Mouse (Mus musculus) liver, embryonic 14.5 days (tissue): ENCODE results near the gene Polr3h. TPM values are rescaled to one million over a fixed set of nuclear protein-coding genes. Genes with fewer than 3 reads are reported as not detected.

ENCODE experiments used
- ATAC-seq: fragments of 200-750 bp; cut with Nextera tagmentation; 2 replicates; pipeline ENCODE4 v1.8.0; 2017; ENCODE audit warnings: moderate number of reproducible peaks, mild to moderate bottlenecking, moderate library complexity; ENCODE audit not compliant: insufficient read depth
- DNase-seq, 3 experiments: peaks; one replicate each; pipeline ENCODE4 v3.0.0-alpha.2; 2012 to 2013; ENCODE audit warnings: low read depth in 3 of 3, low spot score in 3 of 3
- H3K27ac ChIP-seq: fragments of 300-500 bp; sonication (generic); 2 replicates; pipeline ENCODE4 v1.5.1; 2014; ENCODE audit warnings: moderate library complexity, mild to moderate bottlenecking, control low read depth, inconsistent platforms
- H3K27me3 ChIP-seq: fragments of 300-500 bp; sonication (generic); 2 replicates; pipeline ENCODE4 v1.6.1; 2014; ENCODE audit warnings: mild to moderate bottlenecking, low read length, moderate library complexity; ENCODE audit not compliant: control insufficient read depth, insufficient read depth
- H3K36me3 ChIP-seq: fragments of 300-500 bp; sonication (generic); replicated peaks from 2 replicates; pipeline ENCODE4 v1.6.1; 2014; ENCODE audit warnings: low read depth; ENCODE audit not compliant: control insufficient read depth, insufficient read depth
- H3K4me1 ChIP-seq, 2 experiments: fragments of 200-500 bp in 1 of 2; fragments of 300-500 bp in 1 of 2; sonication (generic) in 1 of 2; replicated peaks; 2 replicates each; pipeline ENCODE4 v1.6.1; 2012 to 2014; ENCODE audit warnings: antibody characterized with exemption in 1 of 2, inconsistent platforms in 1 of 2, low read length in 1 of 2; ENCODE audit not compliant: control insufficient read depth in 2 of 2, insufficient read depth in 2 of 2
- H3K4me2 ChIP-seq: fragments of 300-500 bp; sonication (generic); 2 replicates; pipeline ENCODE4 v1.6.1; 2014; ENCODE audit warnings: low read depth, mild to moderate bottlenecking, control low read depth, moderate library complexity
- H3K4me3 ChIP-seq, 2 experiments: fragments of 200-500 bp in 1 of 2; fragments of 300-500 bp in 1 of 2; sonication (generic) in 1 of 2; 2 replicates each; pipeline ENCODE4 v1.5.1; 2012 to 2014; ENCODE audit warnings: low read depth in 2 of 2, low read length in 2 of 2, mild to moderate bottlenecking in 2 of 2, control low read depth in 1 of 2, inconsistent platforms in 1 of 2, moderate library complexity in 1 of 2; ENCODE audit not compliant: insufficient read depth in 1 of 2
- H3K9ac ChIP-seq: fragments of 300-500 bp; sonication (generic); replicated peaks from 2 replicates; pipeline ENCODE4 v1.6.1; 2014; ENCODE audit warnings: mild to moderate bottlenecking, control low read depth, moderate library complexity
- H3K9me3 ChIP-seq: fragments of 300-500 bp; sonication (generic); 2 replicates; pipeline ENCODE4 v1.6.1; 2016; ENCODE audit warnings: low read length, mixed read lengths; ENCODE audit not compliant: control insufficient read depth
- CTCF ChIP-seq: IDR thresholded peaks from 2 replicates; pipeline ENCODE4 v1.5.1; 2016; ENCODE audit warnings: antibody characterized with exemption, low read depth, control low read depth
- EP300 ChIP-seq: IDR thresholded peaks from 2 replicates; pipeline ENCODE4 v1.6.1; 2016; ENCODE audit warnings: antibody characterized with exemption, low read depth
- WGBS: fragments of 180-500 bp; shearing (Covaris S2); extraction: QIAGEN DNeasy Blood & Tissue Kit; methylation state at CpG from one replicate; pipeline ENCODE4 v1.1.7; 2014; ENCODE audit not compliant: insufficient replicate concordance; 5-methylcytosine and 5-hydroxymethylcytosine counted together
- polyA plus RNA-seq, 2 experiments: library from polyadenylated mRNA; depleted of rRNA in 1 of 2; stranded (reverse) in 1 of 2; unstranded in 1 of 2; fragments of >200 nt; fragmentation: Nextera tagmentation in 1 of 2; extraction: Ambion mirVana in 1 of 2; gene quantifications; 2 replicates each; pipeline versions ENCODE4 v1.2.1 to v1.2.3; 2012 to 2014

Gene Polr3h
- polyA plus RNA-seq, 2 experiments, result 13.7 to 68.3 TPM

DNA sequence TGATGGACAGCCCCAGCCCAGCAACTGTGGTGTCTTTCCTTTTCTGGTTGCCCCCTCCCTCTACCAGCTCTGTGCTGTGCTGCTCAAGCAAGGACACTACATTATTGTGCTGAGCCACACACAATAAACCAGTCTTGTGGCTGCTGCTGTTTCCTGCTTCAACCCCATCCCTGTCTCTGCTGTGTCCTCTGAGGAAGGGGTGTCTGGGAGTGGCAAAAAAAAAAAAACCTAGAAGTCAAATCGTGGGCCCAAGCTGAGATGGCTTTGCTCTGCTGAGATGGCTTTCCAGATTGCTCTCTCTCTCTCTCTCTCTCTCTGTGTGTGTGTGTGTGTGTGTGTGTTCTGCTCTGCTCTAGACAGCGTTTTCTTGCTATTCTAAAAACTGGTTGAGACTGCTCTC is 42.4 kb upstream of the Polr3h start:
- H3K9me3 ChIP-seq, result no peaks in the 10 kb centered on the region
- TF ChIP-seq EP300, result no peak
- H3K9ac ChIP-seq, result no peak overlapping the region
- DNase-seq (no peak), ATAC-seq (no peak)
- H3K4me1 ChIP-seq, result peaks cover 8 to 9% of the 10 kb centered on the region in 2 experiments
- 43% methylated on average over 2 of the region's 2 CpGs for WGBS
- no peak overlapping the region for H3K4me2 ChIP-seq
- H3K27me3 ChIP-seq, result no peaks in the 10 kb centered on the region
- H3K27ac ChIP-seq, result no peak overlapping the region
- no peak overlapping the region for H3K4me3 ChIP-seq
- no peaks in the 10 kb centered on the region for H3K36me3 ChIP-seq

DNA sequence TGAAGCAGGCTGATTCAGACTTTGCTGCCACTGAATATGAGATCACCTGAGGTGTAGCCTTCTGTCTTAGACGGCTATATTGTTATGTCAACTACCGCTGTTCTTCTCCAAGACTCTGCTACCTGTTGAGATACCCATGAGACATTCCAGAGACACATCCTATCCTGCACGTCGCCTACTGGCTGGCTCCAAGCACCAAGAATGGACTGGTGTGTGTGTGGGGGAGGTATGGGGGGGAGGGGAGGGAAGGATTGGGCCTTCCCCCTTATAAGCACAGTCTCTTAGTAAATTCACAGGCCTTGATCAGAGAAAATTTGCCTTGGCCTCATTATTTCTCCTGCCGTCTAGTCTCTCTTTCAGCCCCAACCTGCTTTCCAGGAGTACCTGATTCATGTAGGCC is 41.8 kb upstream of the Polr3h start:
- Histone ChIP-seq H3K27me3 (no peaks in the 10 kb centered on the region), H3K36me3 (no peaks in the 10 kb centered on the region), H3K4me1 (peaks cover 8 to 9% of the 10 kb centered on the region in 2 experiments), H3K9ac (no peak overlapping the region), H3K9me3 (no peaks in the 10 kb centered on the region), H3K4me3 (no peak overlapping the region), H3K4me2 (no peak overlapping the region), H3K27ac (no peak overlapping the region)
- TF ChIP-seq EP300 (no peak), CTCF (no peak)
- ATAC-seq, result no peak
- 81% methylated on average over 5 of the region's 5 CpGs for WGBS
- no peak for DNase-seq

DNA sequence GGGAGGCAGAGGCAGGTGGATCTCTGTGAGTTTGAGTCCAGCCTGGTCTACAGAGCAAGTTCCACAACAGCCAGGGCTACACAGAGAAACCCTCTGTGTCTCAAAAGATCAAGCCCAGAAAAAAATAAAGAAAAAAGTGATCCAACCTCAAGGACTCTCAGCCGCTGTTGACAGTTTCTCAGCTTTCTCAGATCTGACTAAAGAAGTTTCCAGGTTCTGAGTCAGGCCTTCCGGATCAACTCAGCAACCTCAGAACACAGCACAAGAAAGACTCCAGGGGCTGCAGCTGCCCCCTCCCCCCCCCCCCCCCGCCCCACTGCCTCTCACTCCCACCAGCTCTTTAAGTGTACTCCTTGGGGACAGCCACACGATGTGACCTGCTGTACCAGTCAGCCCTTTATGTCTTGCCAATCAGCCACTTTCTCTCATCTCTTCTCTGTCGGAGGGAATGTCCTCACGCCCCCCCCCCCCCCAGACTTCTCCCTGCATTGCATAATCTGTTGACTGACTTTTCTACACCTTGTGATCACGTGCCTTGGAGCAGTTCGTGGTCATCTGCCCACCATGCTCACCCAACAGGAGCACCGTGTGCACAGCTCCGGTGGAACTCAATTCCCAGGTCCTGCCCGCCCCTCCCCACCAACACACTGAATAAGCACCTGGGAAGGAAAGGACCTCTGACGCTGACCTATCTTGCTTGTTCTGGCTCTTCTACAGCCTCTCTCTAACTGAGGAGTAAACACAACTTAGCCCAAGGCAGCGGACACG is 40.2 kb upstream of the Polr3h start:
- ATAC-seq, result no peak
- H3K36me3 ChIP-seq, result no peaks in the 10 kb centered on the region
- H3K27ac ChIP-seq, result no peak overlapping the region
- no peaks in the 10 kb centered on the region for H3K9me3 ChIP-seq
- H3K4me1 ChIP-seq, result peaks cover 12 to 13% of the 10 kb centered on the region in 2 experiments
- H3K4me3 ChIP-seq, result no peak overlapping the region
- no peak for DNase-seq
- 73% methylated on average over 11 of the region's 14 CpGs for WGBS
- H3K4me2 ChIP-seq, result no peak overlapping the region
- no peaks in the 10 kb centered on the region for H3K27me3 ChIP-seq
- no peak for TF ChIP-seq EP300
- no peak overlapping the region for H3K9ac ChIP-seq

DNA sequence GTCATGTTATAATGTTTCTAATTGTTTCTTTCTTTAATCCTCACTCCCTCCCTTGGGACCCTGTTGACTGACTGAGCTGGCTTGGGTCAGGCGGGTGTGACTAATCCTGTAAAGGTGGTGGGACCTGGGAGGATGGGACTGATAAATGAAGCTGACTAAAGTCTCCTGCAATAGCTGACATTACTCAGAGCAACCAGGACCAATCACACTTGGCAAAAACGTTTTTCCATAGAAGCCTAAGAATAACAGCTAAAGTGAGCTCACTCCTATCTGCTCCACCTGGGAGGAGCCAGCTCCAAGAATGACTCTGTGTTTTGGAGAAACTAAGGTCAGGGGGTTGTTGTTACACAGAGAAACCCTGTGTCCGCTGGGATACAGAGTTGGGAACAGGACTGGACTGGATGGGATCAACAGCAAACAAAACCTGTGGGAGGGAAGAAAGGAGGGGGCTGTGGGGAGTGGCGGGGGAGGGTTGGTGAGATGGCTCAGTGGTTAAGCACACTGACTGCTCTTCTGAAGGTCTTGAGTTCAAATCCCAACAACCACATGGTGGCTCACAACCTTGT is 39.0 kb upstream of the Polr3h start:
- H3K27me3 ChIP-seq, result no peaks in the 10 kb centered on the region
- TF ChIP-seq CTCF (no peak), EP300 (no peak)
- H3K4me2 ChIP-seq, result no peak overlapping the region
- no peaks in the 10 kb centered on the region for H3K9me3 ChIP-seq
- H3K4me1 ChIP-seq, result peaks cover 13 to 15% of the 10 kb centered on the region in 2 experiments
- no peak overlapping the region for H3K4me3 ChIP-seq
- DNase-seq (no peak), ATAC-seq (no peak)
- 48% methylated on average over 4 of the region's 4 CpGs for WGBS
- no peaks in the 10 kb centered on the region for H3K36me3 ChIP-seq
- no peak overlapping the region; the same call in 1 of the 2 replicates for H3K9ac ChIP-seq
- no peak overlapping the region for H3K27ac ChIP-seq

DNA sequence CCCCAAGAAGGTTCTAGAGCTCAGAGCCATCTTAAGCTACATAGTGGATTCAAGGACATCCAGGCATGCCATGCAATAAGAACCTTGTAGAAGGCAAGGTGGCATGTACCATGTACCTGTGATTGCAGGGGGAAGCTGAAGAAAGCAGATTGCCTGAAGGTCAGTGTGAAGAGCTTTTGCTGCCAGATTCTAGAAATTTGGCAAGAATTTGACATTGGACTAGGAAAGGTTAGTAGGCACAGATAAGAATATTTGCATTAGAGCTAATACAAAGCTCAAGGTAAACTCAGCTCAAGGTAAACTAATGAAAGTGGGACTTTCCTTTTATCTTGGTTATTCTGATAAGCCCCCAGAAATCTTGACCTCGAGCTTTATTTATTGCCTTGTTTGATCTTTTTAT is 38.2 kb upstream of the Polr3h start:
- H3K36me3 ChIP-seq, result no peaks in the 10 kb centered on the region
- WGBS, result 20% methylated on average over 1 of the region's 1 CpGs
- TF ChIP-seq CTCF (no peak), EP300 (no peak)
- H3K9ac ChIP-seq, result no peak overlapping the region
- DNase-seq (no peak), ATAC-seq (no peak)
- no peak overlapping the region for H3K27ac ChIP-seq
- H3K4me3 ChIP-seq, result no peak overlapping the region
- H3K27me3 ChIP-seq, result no peaks in the 10 kb centered on the region
- H3K4me2 ChIP-seq, result no peak overlapping the region
- H3K9me3 ChIP-seq, result no peaks in the 10 kb centered on the region
- peaks cover 10 to 14% of the 10 kb centered on the region in 2 experiments for H3K4me1 ChIP-seq
